Mouse (Mus musculus) G1E (cell line): Measurements from ENCODE around the gene Terf2ip.

Experiments used
- CTCF ChIP-seq: IDR thresholded peaks from 2 replicates; pipeline ENCODE4 v1.5.1; 2012; ENCODE audit warnings: low read depth, low read length, inconsistent platforms, mixed read lengths
- GATA1 ChIP-seq: IDR thresholded peaks from 2 replicates; pipeline ENCODE4 v1.6.1; 2012; ENCODE audit warnings: borderline replicate concordance, low read length, inconsistent platforms, mixed read lengths
- GATA2 ChIP-seq: IDR thresholded peaks from 2 replicates; pipeline ENCODE4 v1.6.1; 2012; ENCODE audit warnings: low read depth, low read length, inconsistent platforms, borderline replicate concordance
- POLR2AphosphoS5 ChIP-seq: IDR thresholded peaks from 2 replicates; pipeline ENCODE4 v1.6.1; 2012; ENCODE audit warnings: low read depth, low read length, inconsistent platforms; ENCODE audit not compliant: insufficient replicate concordance

GRCm38 (mm10) chr8:112030663-112031062, 19.5 kb downstream of the Terf2ip start:
- TF ChIP-seq GATA1 (no peak), CTCF (no peak), GATA2 (no peak), POLR2AphosphoS5 (no peak)
